ENCODE assay signal across 8 mouse cellular contexts in the genomic region with DNA sequence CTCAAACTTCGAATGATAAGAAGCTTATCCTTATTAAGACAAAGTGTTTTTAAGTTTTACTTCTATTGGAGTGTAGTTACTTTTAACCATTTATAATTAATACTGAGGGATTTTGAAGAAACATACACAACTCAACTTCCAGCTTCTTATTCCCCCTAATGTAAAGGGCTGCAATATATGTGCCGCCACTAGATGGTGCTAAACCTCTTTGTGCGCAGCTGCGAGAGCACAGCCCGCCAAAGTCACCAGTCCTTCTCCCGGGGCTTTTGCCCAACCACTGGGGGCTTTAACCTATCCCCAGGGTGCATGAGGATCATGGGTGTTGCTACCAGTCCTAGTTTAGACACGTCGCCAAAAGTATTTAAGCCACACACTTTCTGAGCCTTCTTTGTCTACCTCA.
DNase-seq lines count a peak whose midpoint lies in the region; ATAC-seq and TF ChIP-seq lines count a peak whose summit lies in the region.
"Not testable (repeated sequence)": the region's sequence is repeated elsewhere in the genome, so short reads cannot be mapped to it uniquely, and the experiment has no call there.

No protein-coding gene starts in this region.

- not testable (repeated sequence) for ATAC-seq in forebrain, embryonic 16.5 days; midbrain, embryonic 15.5 days (replicated peaks); stomach, embryonic 14.5 days (ENCODE audit: insufficient number of reproducible peaks, insufficient read depth, low FRiP score, low read depth)
- peak; percentile 71 for ATAC-seq in liver, embryonic 11.5 days (replicated peaks; ENCODE audit: low FRiP score)

- H3K9ac ChIP-seq in forebrain, embryonic 16.5 days (replicated peaks; ENCODE audit: low read depth, low read length); liver, embryonic 11.5 days (ENCODE audit: low read depth, low read length); midbrain, embryonic 15.5 days; stomach, embryonic 14.5 days (replicated peaks; ENCODE audit: low read depth, low read length): not testable (repeated sequence)

- DNase-seq in cerebellum, adult 2 months, result peak in 1 of 2 experiments; percentile 30
- peak; percentile 35 for DNase-seq in hindbrain, embryonic 10.5 days (ENCODE audit: low spot score)
- peak; percentile 12 for DNase-seq in kidney, postnatal 14 days
- DNase-seq in liver, embryonic 11.5 days (ENCODE audit: low spot score), result peak; percentile 38

- H3K36me3 ChIP-seq in E14TG2a.4 (ENCODE audit: insufficient read depth, low read length); forebrain, embryonic 16.5 days (ENCODE audit: control insufficient read depth, insufficient read depth); hindbrain, embryonic 10.5 days; liver, embryonic 11.5 days (ENCODE audit: control insufficient read depth, insufficient read depth, low read length); midbrain, embryonic 15.5 days (replicated peaks); stomach, embryonic 14.5 days (ENCODE audit: control insufficient read depth, insufficient read depth, low read length): not testable (repeated sequence)

- H3K27me3 ChIP-seq in E14TG2a.4 (ENCODE audit: insufficient read depth, low read length); cerebellum, adult 2 months (ENCODE audit: control insufficient read depth, insufficient read depth, low read length); forebrain, embryonic 16.5 days (replicated peaks; ENCODE audit: control insufficient read depth, insufficient read depth, low read length); hindbrain, embryonic 10.5 days (ENCODE audit: insufficient read depth, poor library complexity, severe bottlenecking); liver, embryonic 11.5 days (replicated peaks; ENCODE audit: control insufficient read depth, insufficient read depth, low read length); midbrain, embryonic 15.5 days (replicated peaks); stomach, embryonic 14.5 days (ENCODE audit: control insufficient read depth, insufficient read depth, low read length): not testable (repeated sequence)

- not testable (repeated sequence) for H3K4me3 ChIP-seq in E14TG2a.4 (replicated peaks; ENCODE audit: low read length); cerebellum, adult 2 months (replicated peaks; ENCODE audit: insufficient read depth, low read depth, low read length); forebrain, embryonic 16.5 days (replicated peaks; ENCODE audit: low read length); hindbrain, embryonic 10.5 days; liver, embryonic 11.5 days (ENCODE audit: low read depth, low read length); midbrain, embryonic 15.5 days
- H3K4me3 ChIP-seq in stomach, embryonic 14.5 days (ENCODE audit: low read depth, low read length), result 0 out of 2 replicates have a peak overlapping the region, but pooled peaks have one; percentile 3

- not testable (repeated sequence) for H3K9me3 ChIP-seq in E14TG2a.4 (ENCODE audit: low read length); forebrain, embryonic 16.5 days (ENCODE audit: control insufficient read depth, low read length); hindbrain, embryonic 10.5 days; liver, embryonic 11.5 days (ENCODE audit: control insufficient read depth, low read length); midbrain, embryonic 15.5 days; stomach, embryonic 14.5 days (ENCODE audit: control insufficient read depth, low read depth, low read length)

- peak overlapping the region; percentile 16; the same call in 1 of the 2 replicates for H3K4me2 ChIP-seq in forebrain, embryonic 16.5 days (ENCODE audit: low read length)
- H3K4me2 ChIP-seq in liver, embryonic 11.5 days, result peak overlapping the region; percentile 33; the same call in 1 of the 2 replicates
- H3K4me2 ChIP-seq in midbrain, embryonic 15.5 days, result peak overlapping the region; percentile 32
- not testable (repeated sequence) for H3K4me2 ChIP-seq in stomach, embryonic 14.5 days (replicated peaks; ENCODE audit: low read depth, low read length)

- not testable (repeated sequence) for H3K4me1 ChIP-seq in E14TG2a.4 (replicated peaks; ENCODE audit: low read depth, low read length); cerebellum, adult 2 months (ENCODE audit: control insufficient read depth, insufficient read depth, low read length); forebrain, embryonic 16.5 days (replicated peaks; ENCODE audit: control insufficient read depth, insufficient read depth, low read length); hindbrain, embryonic 10.5 days (replicated peaks); liver, embryonic 11.5 days (replicated peaks; ENCODE audit: control insufficient read depth, insufficient read depth, low read length); midbrain, embryonic 15.5 days; stomach, embryonic 14.5 days (ENCODE audit: control insufficient read depth, insufficient read depth, low read length)

- 4% methylated on average over 8 of the region's 8 CpGs for WGBS in cerebellum, adult 2 months
- under 1% methylated on average over 8 of the region's 8 CpGs for WGBS in forebrain, embryonic 16.5 days
- 2% methylated on average over 8 of the region's 8 CpGs for WGBS in hindbrain, embryonic 10.5 days
- 3% methylated on average over 8 of the region's 8 CpGs for WGBS in liver, embryonic 11.5 days
- under 1% methylated on average over 8 of the region's 8 CpGs for WGBS in midbrain, embryonic 15.5 days
- 1% methylated on average over 8 of the region's 8 CpGs for WGBS in stomach, embryonic 14.5 days

- TF ChIP-seq POLR2A in cerebellum, adult 2 months (IDR thresholded peaks at IDR 0.05; ENCODE audit: borderline replicate concordance, insufficient read depth, low read length), result not testable (repeated sequence)

- TF ChIP-seq CTCF in E14TG2a.4 (conservative IDR thresholded peaks at IDR 0.05; ENCODE audit: low read length), result peak; percentile 64
- TF ChIP-seq CTCF in cerebellum, adult 2 months (IDR thresholded peaks at IDR 0.05; ENCODE audit: borderline replicate concordance, insufficient read depth, low read depth, low read length), result peak; percentile 41; the same call in 1 of the 2 replicates

- H3K27ac ChIP-seq in cerebellum, adult 2 months (ENCODE audit: insufficient read depth, low read length); forebrain, embryonic 16.5 days (ENCODE audit: low read length); hindbrain, embryonic 10.5 days; liver, embryonic 11.5 days (ENCODE audit: low read depth, low read length); midbrain, embryonic 15.5 days; stomach, embryonic 14.5 days (ENCODE audit: low read length): not testable (repeated sequence)
